Mouse (Mus musculus): ENCODE measurements around the gene Bloc1s3. TPM values are rescaled to one million over a fixed set of nuclear protein-coding genes. Genes with fewer than 3 reads are reported as not detected.

Gene Bloc1s3
- total and polyA plus RNA-seq, 3 experiments = 6.1 to 7.5 TPM; not detected in 1

GRCm38 (mm10) chr7:19464367-19465307 lies 43.5 kb downstream of the Bloc1s3 start:
- no peaks in the 10 kb centered on the region for H3K27me3 ChIP-seq (ENCODE audit: control insufficient read depth in 1 of 2, insufficient read depth in 2 of 2, low read length in 2 of 2)
- DNase-seq (ENCODE audit: low read depth, low spot score) = no peak
- no peaks in the 10 kb centered on the region for H3K36me3 ChIP-seq (ENCODE audit: control insufficient read depth in 1 of 2, insufficient read depth in 2 of 2, low read length in 2 of 2)
- no peaks in the 10 kb centered on the region; a peak in 1 of 4 replicates for H3K4me1 ChIP-seq (ENCODE audit: control insufficient read depth in 1 of 2, insufficient read depth in 2 of 2, low read length in 2 of 2)
- no peaks in the 10 kb centered on the region for H3K9me3 ChIP-seq (replicated peaks; ENCODE audit: insufficient read depth, low read length)
- TF ChIP-seq ZKSCAN1 (IDR thresholded peaks at IDR 0.05; ENCODE audit: low read depth, low read length) (no peak), USF2 (IDR thresholded peaks at IDR 0.05; ENCODE audit: borderline replicate concordance in 1 of 2, insufficient read depth in 1 of 2, low read depth in 1 of 2, low read length in 2 of 2) (no peak), TAL1 (IDR thresholded peaks at IDR 0.05; ENCODE audit: low read length) (no peak), JUND (IDR thresholded peaks at IDR 0.05; ENCODE audit: low read depth, low read length) (no peak)
- H3K79me2 ChIP-seq (ENCODE audit: control insufficient read depth, insufficient read depth, low read length, poor library complexity) = no peaks in the 10 kb centered on the region
- no peak overlapping the region for H3K9ac ChIP-seq (ENCODE audit: control insufficient read depth, low read depth, low read length, poor library complexity, severe bottlenecking)
- no peak overlapping the region for H3K4me3 ChIP-seq (ENCODE audit: control insufficient read depth in 1 of 2, insufficient read depth in 1 of 2, low read depth in 2 of 2, low read length in 2 of 2)
- H3K27ac ChIP-seq (ENCODE audit: control insufficient read depth, low read depth, low read length) = no peak overlapping the region

- H3K27me3 ChIP-seq (ENCODE audit: control insufficient read depth in 1 of 2, insufficient read depth in 2 of 2, low read length in 2 of 2) = no peaks in the 10 kb centered on the region
- no peak within 1 kb of the TSS for H3K27ac ChIP-seq (ENCODE audit: control insufficient read depth, low read depth, low read length)
- no peak within 1 kb of the TSS for H3K4me3 ChIP-seq (ENCODE audit: control insufficient read depth in 1 of 2, insufficient read depth in 1 of 2, low read depth in 2 of 2, low read length in 2 of 2)
- no peaks in the 10 kb centered on the region for H3K9me3 ChIP-seq (replicated peaks; ENCODE audit: insufficient read depth, low read length)
- H3K36me3 ChIP-seq (ENCODE audit: control insufficient read depth in 1 of 2, insufficient read depth in 2 of 2, low read length in 2 of 2) = no peaks in the 10 kb centered on the region
- H3K9ac ChIP-seq (ENCODE audit: control insufficient read depth, low read depth, low read length, poor library complexity, severe bottlenecking) = no peak within 1 kb of the TSS
- TF ChIP-seq MXI1 (IDR thresholded peaks at IDR 0.05; ENCODE audit: low read depth, low read length) (no peak), ZKSCAN1 (IDR thresholded peaks at IDR 0.05; ENCODE audit: low read depth, low read length) (no peak), BHLHE40 (IDR thresholded peaks at IDR 0.05; ENCODE audit: borderline replicate concordance, low read depth, low read length) (no peak), EP300 (IDR thresholded peaks at IDR 0.05; ENCODE audit: low read depth in 1 of 2, low read length in 2 of 2) (no peak), MAZ (IDR thresholded peaks at IDR 0.05; ENCODE audit: low read depth, low read length) (no peak), MEF2A (IDR thresholded peaks at IDR 0.05; ENCODE audit: extremely low read depth, insufficient replicate concordance, low read depth, low read length, poor library complexity, severe bottlenecking) (no peak), TBP (IDR thresholded peaks at IDR 0.05; ENCODE audit: low read depth, low read length) (no peak), MYC (IDR thresholded peaks at IDR 0.05; ENCODE audit: low read depth, low read length) (no peak), USF1 (IDR thresholded peaks at IDR 0.05; ENCODE audit: low read depth, low read length) (no peak), ZC3H11A (IDR thresholded peaks at IDR 0.05; ENCODE audit: low read depth, low read length) (no peak), POLR2AphosphoS2 (IDR thresholded peaks at IDR 0.05; ENCODE audit: low read length) (no peak), POLR2A (IDR thresholded peaks at IDR 0.05; ENCODE audit: control insufficient read depth in 1 of 2, insufficient read depth in 1 of 2, low read depth in 1 of 2, low read length in 2 of 2, poor library complexity in 1 of 2) (no peak), TAL1 (IDR thresholded peaks at IDR 0.05; ENCODE audit: low read length) (no peak), MAX (IDR thresholded peaks at IDR 0.05; ENCODE audit: low read length) (no peak), GATA1 (IDR thresholded peaks at IDR 0.05; ENCODE audit: low read depth, low read length) (no peak), KAT2A (conservative IDR thresholded peaks at IDR 0.05; ENCODE audit: low read depth, low read length) (no peak), MYB (IDR thresholded peaks at IDR 0.05; ENCODE audit: low read depth, low read length) (no peak), SMC3 (IDR thresholded peaks at IDR 0.05; ENCODE audit: low read depth, low read length) (no peak), UBTF (IDR thresholded peaks at IDR 0.05; ENCODE audit: borderline replicate concordance, insufficient read depth, low read depth, low read length) (no peak), CHD2 (IDR thresholded peaks at IDR 0.05; ENCODE audit: low read length) (no peak)
- H3K79me2 ChIP-seq (ENCODE audit: control insufficient read depth, insufficient read depth, low read length, poor library complexity) = peaks cover 3% of the 10 kb centered on the region; the same call in 1 of the 2 replicates
- DNase-seq (ENCODE audit: low read depth, low spot score) = no peak
- H3K4me1 ChIP-seq (ENCODE audit: control insufficient read depth in 1 of 2, insufficient read depth in 2 of 2, low read length in 2 of 2) = no peaks in the 10 kb centered on the region; a peak in 1 of 4 replicates
Measured at GRCm38 (mm10) chr7:19462884-19463381, 45.2 kb downstream of the Bloc1s3 start, which contains the start of gene Exoc3l2. Exoc3l2 (plus strand) TSS chr7:19463331.
